Mouse (Mus musculus) limb, embryonic 12.5 days (tissue): ENCODE results near the gene 1700001O22Rik. TPM values are rescaled to one million over a fixed set of nuclear protein-coding genes. Genes with fewer than 3 reads are reported as not detected.

Source experiments
- ATAC-seq: fragments of 200-750 bp; cut with Nextera tagmentation; 2 replicates; pipeline ENCODE4 v1.8.0; 2017; ENCODE audit warnings: low read depth, moderate TSS enrichment; ENCODE audit not compliant: insufficient number of reproducible peaks, insufficient read depth, low FRiP score, low TSS enrichment
- H3K27ac ChIP-seq: fragments of 300-500 bp; sonication (generic); 2 replicates; pipeline ENCODE4 v1.5.1; 2016; ENCODE audit warnings: mild to moderate bottlenecking, moderate library complexity
- H3K27me3 ChIP-seq: fragments of 300-500 bp; sonication (generic); 2 replicates; pipeline ENCODE4 v1.6.1; 2016; ENCODE audit warnings: mild to moderate bottlenecking, moderate library complexity
- H3K36me3 ChIP-seq: fragments of 300-500 bp; sonication (generic); 2 replicates; pipeline ENCODE4 v1.6.1; 2016; ENCODE audit warnings: mild to moderate bottlenecking, moderate library complexity
- H3K4me1 ChIP-seq: fragments of 300-500 bp; sonication (generic); replicated peaks from 2 replicates; pipeline ENCODE4 v1.6.1; 2016
- H3K4me2 ChIP-seq: fragments of 300-500 bp; sonication (generic); 2 replicates; pipeline ENCODE4 v1.6.1; 2016; ENCODE audit warnings: mild to moderate bottlenecking, moderate library complexity
- H3K4me3 ChIP-seq: fragments of 300-500 bp; sonication (generic); replicated peaks from 2 replicates; pipeline ENCODE4 v1.5.1; 2016; ENCODE audit warnings: mild to moderate bottlenecking
- H3K9ac ChIP-seq: fragments of 300-500 bp; sonication (generic); replicated peaks from 2 replicates; pipeline ENCODE4 v1.6.1; 2016; ENCODE audit warnings: mild to moderate bottlenecking, moderate library complexity
- H3K9me3 ChIP-seq: fragments of 300-500 bp; sonication (generic); 2 replicates; pipeline ENCODE4 v1.6.1; 2016; ENCODE audit warnings: mild to moderate bottlenecking, moderate library complexity
- WGBS: fragments of 180-500 bp; shearing (Covaris S2); methylation state at CpG from one replicate; pipeline ENCODE4 v1.1.7; 2016; 5-methylcytosine and 5-hydroxymethylcytosine counted together
- polyA plus RNA-seq: library from polyadenylated mRNA; unstranded; fragments of >200 nt; fragmentation: Nextera tagmentation; extraction: Ambion mirVana; gene quantifications from 2 replicates; pipeline ENCODE4 v1.2.1, GENCODE M21; 2016

Gene 1700001O22Rik
- polyA plus RNA-seq, 1 experiment from 2014 or later = 5.4 TPM

GRCm38 (mm10) chr2:30795271-30795888 lies 8.1 kb downstream of the 1700001O22Rik start:
- ATAC-seq = no peak
- H3K27ac ChIP-seq = peak overlapping the region; percentile 80
- 52% methylated on average over 7 of the region's 7 CpGs for WGBS
- H3K4me1 ChIP-seq = peaks cover 43% of the 10 kb centered on the region
- no peaks in the 10 kb centered on the region for H3K36me3 ChIP-seq
- H3K27me3 ChIP-seq = peaks cover 11% of the 10 kb centered on the region; the same call in 1 of the 2 replicates
- peak overlapping the region; percentile 63 for H3K4me2 ChIP-seq
- H3K9ac ChIP-seq = no peak overlapping the region; the same call in 1 of the 2 replicates
- peak overlapping the region; percentile 42 for H3K4me3 ChIP-seq
- no peaks in the 10 kb centered on the region for H3K9me3 ChIP-seq

GRCm38 (mm10) chr2:30794179-30795108 lies 9.0 kb downstream of the 1700001O22Rik start:
- Histone ChIP-seq H3K36me3 (no peaks in the 10 kb centered on the region), H3K27me3 (peaks cover 2% of the 10 kb centered on the region; the same call in 1 of the 2 replicates), H3K9ac (peak overlapping the region; percentile 62), H3K4me2 (peak overlapping the region; percentile 63), H3K4me1 (peaks cover 43% of the 10 kb centered on the region), H3K9me3 (no peaks in the 10 kb centered on the region), H3K27ac (peak overlapping the region; percentile 81), H3K4me3 (peak overlapping the region; percentile 42)
- 6% methylated on average over 48 of the region's 48 CpGs for WGBS
- ATAC-seq = peak; percentile 63

GRCm38 (mm10) chr2:30792061-30792460 lies 11.4 kb downstream of the 1700001O22Rik start:
- Histone ChIP-seq H3K27me3 (no peaks in the 10 kb centered on the region), H3K9ac (no peak overlapping the region)

GRCm38 (mm10) chr2:30787466-30787865 lies 16.0 kb downstream of the 1700001O22Rik start:
- Histone ChIP-seq H3K9ac (0 out of 2 replicates have a peak overlapping the region, but pooled peaks have one; percentile 44), H3K4me1 (peaks cover 35% of the 10 kb centered on the region)
- 52% methylated on average over 4 of the region's 4 CpGs for WGBS

More at GRCm38 (mm10) chr2:30792061-30792460, 11.4 kb downstream of the 1700001O22Rik start:
- H3K9me3 ChIP-seq = no peaks in the 10 kb centered on the region
- H3K4me1 ChIP-seq = peaks cover 36% of the 10 kb centered on the region
- H3K27ac ChIP-seq = no peak overlapping the region
- no peak for ATAC-seq
- H3K4me2 ChIP-seq = no peak overlapping the region
- no peaks in the 10 kb centered on the region for H3K36me3 ChIP-seq
- no peak overlapping the region for H3K4me3 ChIP-seq
- 86% methylated on average over 7 of the region's 7 CpGs for WGBS

GRCm38 (mm10) chr2:30784078-30784994 lies 19.1 kb downstream of the 1700001O22Rik start:
- Histone ChIP-seq H3K4me1 (peaks cover 40% of the 10 kb centered on the region), H3K4me3 (peak overlapping the region; percentile 24), H3K9me3 (no peaks in the 10 kb centered on the region), H3K4me2 (peak overlapping the region; percentile 60), H3K36me3 (no peaks in the 10 kb centered on the region), H3K9ac (peak overlapping the region; percentile 44), H3K27ac (peak overlapping the region; percentile 82), H3K27me3 (no peaks in the 10 kb centered on the region)
- WGBS = 8% methylated on average over 39 of the region's 40 CpGs
- no peak for ATAC-seq

More at GRCm38 (mm10) chr2:30787466-30787865, 16.0 kb downstream of the 1700001O22Rik start:
- no peak for ATAC-seq
- Histone ChIP-seq H3K4me2 (no peak overlapping the region), H3K9me3 (no peaks in the 10 kb centered on the region), H3K27me3 (no peaks in the 10 kb centered on the region), H3K36me3 (no peaks in the 10 kb centered on the region), H3K27ac (peak overlapping the region; percentile 62; the same call in 1 of the 2 replicates), H3K4me3 (no peak overlapping the region)

- peak overlapping the region; percentile 44; the same call in 1 of the 2 replicates for H3K9ac ChIP-seq
- peak overlapping the region; percentile 19; the same call in 1 of the 2 replicates for H3K4me3 ChIP-seq
- WGBS = under 1% methylated on average over 11 of the region's 13 CpGs
- H3K27me3 ChIP-seq = no peaks in the 10 kb centered on the region
- peak overlapping the region; percentile 60 for H3K4me2 ChIP-seq
- H3K36me3 ChIP-seq = no peaks in the 10 kb centered on the region
- peak; percentile 44; the same call in 1 of the 2 replicates for ATAC-seq
- H3K9me3 ChIP-seq = no peaks in the 10 kb centered on the region
- H3K4me1 ChIP-seq = peaks cover 44% of the 10 kb centered on the region
- H3K27ac ChIP-seq = peak overlapping the region; percentile 82
These were observed 20.1 kb downstream of the 1700001O22Rik start for GRCm38 (mm10) chr2:30783346-30783745.

GRCm38 (mm10) chr2:30782312-30783290 lies 20.9 kb downstream of the 1700001O22Rik start:
- Histone ChIP-seq H3K36me3 (no peaks in the 10 kb centered on the region), H3K27me3 (no peaks in the 10 kb centered on the region), H3K27ac (peak overlapping the region; percentile 82), H3K4me1 (peaks cover 41% of the 10 kb centered on the region), H3K9ac (peak overlapping the region; percentile 44), H3K4me3 (no peak overlapping the region), H3K9me3 (no peaks in the 10 kb centered on the region), H3K4me2 (peak overlapping the region; percentile 60)
- 75% methylated on average over 8 of the region's 8 CpGs for WGBS
- ATAC-seq = no peak

GRCm38 (mm10) chr2:30779241-30779640 lies 24.2 kb downstream of the 1700001O22Rik start:
- H3K27ac ChIP-seq = peak overlapping the region; percentile 53; the same call in 1 of the 2 replicates
- no peaks in the 10 kb centered on the region for H3K9me3 ChIP-seq
- H3K27me3 ChIP-seq = no peaks in the 10 kb centered on the region
- H3K9ac ChIP-seq = no peak overlapping the region
- H3K4me3 ChIP-seq = no peak overlapping the region
- 5% methylated on average over 5 of the region's 5 CpGs for whole genome bisulfite sequencing
- peaks cover 21% of the 10 kb centered on the region for H3K4me1 ChIP-seq
- H3K36me3 ChIP-seq = no peaks in the 10 kb centered on the region
- no peak overlapping the region for H3K4me2 ChIP-seq
- no peak for ATAC-seq

GRCm38 (mm10) chr2:30778235-30778634 lies 25.2 kb downstream of the 1700001O22Rik start:
- Histone ChIP-seq H3K27me3 (no peaks in the 10 kb centered on the region), H3K27ac (no peak overlapping the region), H3K9ac (0 out of 2 replicates have a peak overlapping the region, but pooled peaks have one; percentile 8), H3K36me3 (no peaks in the 10 kb centered on the region), H3K4me1 (peaks cover 15% of the 10 kb centered on the region), H3K9me3 (no peaks in the 10 kb centered on the region), H3K4me3 (no peak overlapping the region), H3K4me2 (no peak overlapping the region)
- no peak for ATAC-seq
- WGBS = 81% methylated on average over 4 of the region's 4 CpGs
